Mouse (Mus musculus) midbrain, embryonic 15.5 days (tissue): Measurements from ENCODE around the gene Spata5. TPM values are rescaled to one million over a fixed set of nuclear protein-coding genes. Genes with fewer than 3 reads are reported as not detected.

Experiments
- ATAC-seq: fragments of 200-750 bp; cut with Nextera tagmentation; replicated peaks from 2 replicates; pipeline ENCODE4 v1.8.0; 2017; ENCODE audit warnings: moderate TSS enrichment
- H3K27ac ChIP-seq: fragments of 300-500 bp; sonication (generic); 2 replicates; pipeline ENCODE4 v1.5.1; 2015; ENCODE audit warnings: mild to moderate bottlenecking, inconsistent platforms
- H3K27me3 ChIP-seq: fragments of 300-500 bp; sonication (generic); replicated peaks from 2 replicates; pipeline ENCODE4 v1.6.1; 2015; ENCODE audit warnings: inconsistent platforms
- H3K36me3 ChIP-seq: fragments of 300-500 bp; sonication (generic); replicated peaks from 2 replicates; pipeline ENCODE4 v1.6.1; 2015; ENCODE audit warnings: inconsistent platforms
- H3K4me1 ChIP-seq: fragments of 300-500 bp; sonication (generic); 2 replicates; pipeline ENCODE4 v1.6.1; 2015; ENCODE audit warnings: inconsistent platforms
- H3K4me2 ChIP-seq: fragments of 300-500 bp; sonication (generic); 2 replicates; pipeline ENCODE4 v1.6.1; 2015; ENCODE audit warnings: inconsistent platforms, mild to moderate bottlenecking, moderate library complexity
- H3K4me3 ChIP-seq: fragments of 300-500 bp; sonication (generic); 2 replicates; pipeline ENCODE4 v1.5.1; 2015; ENCODE audit warnings: mild to moderate bottlenecking, inconsistent platforms
- H3K9ac ChIP-seq: fragments of 300-500 bp; sonication (generic); 2 replicates; pipeline ENCODE4 v1.6.1; 2015; ENCODE audit warnings: mild to moderate bottlenecking, inconsistent platforms
- H3K9me3 ChIP-seq: fragments of 300-500 bp; sonication (generic); 2 replicates; pipeline ENCODE4 v1.6.1; 2016; ENCODE audit warnings: inconsistent platforms
- WGBS: fragments of 180-500 bp; shearing (Covaris S2); methylation state at CpG from one replicate; pipeline ENCODE4 v1.1.7; 2015; ENCODE audit warnings: mixed read lengths; 5-methylcytosine and 5-hydroxymethylcytosine counted together
- polyA plus RNA-seq: library from polyadenylated mRNA; unstranded; fragments of >200 nt; fragmentation: Nextera tagmentation; extraction: Ambion mirVana; gene quantifications from 2 replicates; pipeline ENCODE4 v1.2.1, GENCODE M21; 2015

Gene Spata5
- polyA plus RNA-seq, result 27.4 and 36.2 TPM in 2 replicates

DNA sequence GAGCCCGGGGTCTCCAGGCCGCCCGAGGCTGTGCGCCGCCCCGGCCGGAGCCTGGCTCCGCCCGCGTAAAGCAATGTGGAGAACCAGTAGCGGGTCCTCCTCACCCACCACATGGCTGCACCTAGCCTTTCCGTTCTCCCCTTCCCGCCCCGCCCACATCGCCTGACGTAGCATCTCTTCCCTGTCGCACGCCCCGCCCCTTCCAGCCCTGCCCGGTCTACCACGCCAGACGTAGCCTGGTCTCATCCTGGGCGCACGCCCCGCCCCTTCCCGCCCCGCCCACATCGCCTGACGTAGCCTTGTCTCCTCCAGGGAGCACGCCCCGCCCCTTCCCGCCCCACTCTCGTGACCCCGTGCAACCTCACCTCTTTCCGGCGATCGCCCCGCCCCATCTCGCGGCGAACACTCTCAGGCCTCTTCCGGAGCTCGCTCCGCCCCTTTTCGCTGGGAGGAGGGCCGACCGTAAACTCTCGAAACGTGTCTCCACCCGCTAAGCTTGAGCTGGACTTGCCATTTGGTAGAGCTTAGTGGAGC lies at the start of gene Spata5:
Gene Spata5, plus strand, starts transcription at position 439 of the 534 bp plus-strand sequence.
- whole genome bisulfite sequencing, result under 1% methylated on average over 49 of the region's 50 CpGs
- Histone ChIP-seq H3K27ac (peak within 1 kb of the TSS; percentile 90), H3K27me3 (no peaks in the 10 kb centered on the region), H3K4me2 (peak within 1 kb of the TSS; percentile 93), H3K4me1 (peaks cover 21% of the 10 kb centered on the region), H3K9ac (peak within 1 kb of the TSS; percentile 72), H3K36me3 (no peaks in the 10 kb centered on the region), H3K9me3 (no peaks in the 10 kb centered on the region), H3K4me3 (peak within 1 kb of the TSS; percentile 63)
- peak; percentile 98 for ATAC-seq

DNA sequence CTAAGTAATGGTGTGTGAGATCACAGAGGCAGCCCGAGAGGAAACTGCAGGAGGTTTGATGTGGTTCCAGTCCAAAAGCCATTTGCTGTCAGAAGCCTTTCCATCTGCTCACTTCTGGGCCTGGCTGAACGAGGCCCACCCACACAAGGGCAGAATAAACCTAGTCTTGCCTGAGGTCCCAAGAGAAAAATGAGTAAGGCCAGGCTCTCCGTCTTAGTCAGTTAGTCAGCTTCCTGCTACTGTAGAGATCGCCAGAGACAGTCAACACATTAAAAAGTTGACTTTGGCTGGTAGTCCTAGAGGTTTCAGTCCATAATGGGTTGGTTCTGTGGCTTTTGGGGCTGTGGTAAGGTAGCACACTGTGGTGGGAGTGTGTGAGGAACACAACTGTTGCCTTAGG lies 49.3 kb upstream of the Spata5 start:
- H3K9me3 ChIP-seq, result no peaks in the 10 kb centered on the region
- H3K27me3 ChIP-seq, result no peaks in the 10 kb centered on the region
- H3K4me3 ChIP-seq, result no peak overlapping the region
- no peaks in the 10 kb centered on the region for H3K36me3 ChIP-seq
- 84% methylated on average over 4 of the region's 4 CpGs for WGBS
- H3K4me1 ChIP-seq, result no peaks in the 10 kb centered on the region
- ATAC-seq, result no peak
- no peak overlapping the region for H3K9ac ChIP-seq
- H3K27ac ChIP-seq, result no peak overlapping the region
- no peak overlapping the region for H3K4me2 ChIP-seq

DNA sequence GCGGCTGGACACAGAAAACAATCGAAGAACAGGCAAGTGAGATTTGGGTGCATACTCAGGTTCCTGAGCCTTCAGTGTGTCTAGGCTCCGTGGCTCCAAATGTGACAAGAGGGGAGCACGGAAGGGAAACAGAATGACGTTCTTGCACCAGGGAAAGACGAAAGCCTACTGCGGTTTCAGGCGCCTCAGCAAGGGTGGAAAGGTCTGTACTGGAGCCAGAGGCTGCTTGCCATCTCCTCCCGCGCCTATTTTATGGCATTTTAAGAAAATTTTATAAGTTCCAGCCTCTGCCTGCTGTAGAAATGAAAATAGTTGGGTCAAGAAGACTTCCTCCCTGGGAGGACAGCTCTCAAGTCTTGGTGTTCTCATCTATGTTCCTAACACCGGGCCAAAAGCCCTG lies 46.0 kb upstream of the Spata5 start:
- 89% methylated on average over 11 of the region's 11 CpGs for WGBS
- H3K9me3 ChIP-seq, result no peaks in the 10 kb centered on the region
- H3K4me3 ChIP-seq, result no peak overlapping the region
- H3K27me3 ChIP-seq, result no peaks in the 10 kb centered on the region
- H3K4me1 ChIP-seq, result no peaks in the 10 kb centered on the region
- H3K27ac ChIP-seq, result no peak overlapping the region
- no peak overlapping the region for H3K9ac ChIP-seq
- no peak overlapping the region for H3K4me2 ChIP-seq
- no peaks in the 10 kb centered on the region for H3K36me3 ChIP-seq
- no peak for ATAC-seq

DNA sequence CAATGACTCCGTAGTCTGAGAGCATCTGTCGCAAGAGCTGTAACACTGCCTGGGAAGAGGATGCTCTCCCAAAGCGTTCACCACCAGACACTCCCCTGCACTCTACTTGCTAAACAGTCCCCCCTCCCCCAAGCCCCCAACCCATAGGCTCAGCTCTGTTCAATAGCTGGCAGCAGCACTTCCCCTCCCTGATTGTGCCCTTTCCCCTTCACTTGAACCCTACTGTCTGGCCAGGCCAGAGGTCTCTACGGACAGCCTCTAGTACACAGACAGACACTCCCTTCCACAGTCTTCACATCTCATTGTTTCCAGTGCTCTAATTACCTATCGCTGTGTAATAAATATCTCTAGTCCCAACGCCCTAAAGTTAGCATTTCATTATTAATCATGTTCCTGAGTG lies 41.8 kb upstream of the Spata5 start:
- no peak overlapping the region for H3K9ac ChIP-seq
- no peak overlapping the region for H3K27ac ChIP-seq
- no peaks in the 10 kb centered on the region for H3K27me3 ChIP-seq
- no peaks in the 10 kb centered on the region for H3K9me3 ChIP-seq
- H3K4me2 ChIP-seq, result no peak overlapping the region
- WGBS, result 80% methylated on average over 6 of the region's 6 CpGs
- H3K4me1 ChIP-seq, result 0 out of 2 replicates have a peak, but pooled peaks cover 5% of the 10 kb centered on the region
- H3K4me3 ChIP-seq, result no peak overlapping the region
- no peaks in the 10 kb centered on the region for H3K36me3 ChIP-seq
- ATAC-seq, result no peak

DNA sequence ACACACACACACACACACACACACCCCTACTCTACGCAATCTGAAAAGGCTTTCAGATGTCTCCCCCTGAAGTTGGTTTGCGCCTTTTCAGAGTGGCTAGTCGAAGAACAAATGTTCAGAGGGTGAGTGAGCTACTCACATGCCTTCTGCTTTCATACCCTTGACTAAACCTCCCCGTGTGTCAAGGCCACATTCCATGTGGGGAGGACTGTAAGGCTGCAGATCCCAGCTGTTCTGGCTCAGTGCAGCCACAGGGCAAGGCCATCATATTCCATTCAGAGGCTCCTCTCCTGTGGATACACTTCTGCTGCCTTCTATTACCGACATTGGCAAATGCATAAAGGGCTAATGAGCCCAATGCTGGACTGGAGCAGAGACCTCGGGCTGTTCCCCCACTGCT lies 41.3 kb upstream of the Spata5 start:
- no peaks in the 10 kb centered on the region for H3K27me3 ChIP-seq
- H3K4me2 ChIP-seq, result no peak overlapping the region
- H3K4me1 ChIP-seq, result 0 out of 2 replicates have a peak, but pooled peaks cover 5% of the 10 kb centered on the region
- no peak for ATAC-seq
- H3K27ac ChIP-seq, result no peak overlapping the region
- H3K4me3 ChIP-seq, result no peak overlapping the region
- no peaks in the 10 kb centered on the region for H3K9me3 ChIP-seq
- H3K9ac ChIP-seq, result no peak overlapping the region
- no peaks in the 10 kb centered on the region for H3K36me3 ChIP-seq
- WGBS, result 69% methylated on average over 6 of the region's 6 CpGs

DNA sequence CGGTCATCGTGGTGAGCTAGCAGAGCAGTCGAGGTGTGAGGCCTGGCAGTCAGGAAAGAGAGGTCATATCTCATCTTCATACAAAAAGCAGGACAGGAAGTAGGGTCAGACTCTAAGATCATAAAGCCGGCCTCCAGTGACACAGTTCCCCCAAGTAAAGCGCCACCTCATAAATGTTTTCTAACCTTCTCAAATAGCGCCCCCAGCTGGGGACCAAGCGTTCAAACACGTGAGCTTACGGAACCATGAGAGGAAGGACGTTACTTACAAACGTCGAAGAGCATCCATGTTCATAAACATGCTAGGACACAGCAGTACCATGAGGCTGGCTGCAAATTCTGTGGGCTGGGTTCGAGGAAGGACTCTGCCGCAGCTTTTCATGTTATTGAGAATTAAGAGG lies 40.5 kb upstream of the Spata5 start:
- no peaks in the 10 kb centered on the region for H3K36me3 ChIP-seq
- WGBS, result 85% methylated on average over 14 of the region's 14 CpGs
- no peak for ATAC-seq
- no peaks in the 10 kb centered on the region for H3K27me3 ChIP-seq
- no peak overlapping the region for H3K27ac ChIP-seq
- H3K9ac ChIP-seq, result no peak overlapping the region
- H3K9me3 ChIP-seq, result no peaks in the 10 kb centered on the region
- no peak overlapping the region for H3K4me2 ChIP-seq
- 0 out of 2 replicates have a peak, but pooled peaks cover 5% of the 10 kb centered on the region for H3K4me1 ChIP-seq
- H3K4me3 ChIP-seq, result no peak overlapping the region

DNA sequence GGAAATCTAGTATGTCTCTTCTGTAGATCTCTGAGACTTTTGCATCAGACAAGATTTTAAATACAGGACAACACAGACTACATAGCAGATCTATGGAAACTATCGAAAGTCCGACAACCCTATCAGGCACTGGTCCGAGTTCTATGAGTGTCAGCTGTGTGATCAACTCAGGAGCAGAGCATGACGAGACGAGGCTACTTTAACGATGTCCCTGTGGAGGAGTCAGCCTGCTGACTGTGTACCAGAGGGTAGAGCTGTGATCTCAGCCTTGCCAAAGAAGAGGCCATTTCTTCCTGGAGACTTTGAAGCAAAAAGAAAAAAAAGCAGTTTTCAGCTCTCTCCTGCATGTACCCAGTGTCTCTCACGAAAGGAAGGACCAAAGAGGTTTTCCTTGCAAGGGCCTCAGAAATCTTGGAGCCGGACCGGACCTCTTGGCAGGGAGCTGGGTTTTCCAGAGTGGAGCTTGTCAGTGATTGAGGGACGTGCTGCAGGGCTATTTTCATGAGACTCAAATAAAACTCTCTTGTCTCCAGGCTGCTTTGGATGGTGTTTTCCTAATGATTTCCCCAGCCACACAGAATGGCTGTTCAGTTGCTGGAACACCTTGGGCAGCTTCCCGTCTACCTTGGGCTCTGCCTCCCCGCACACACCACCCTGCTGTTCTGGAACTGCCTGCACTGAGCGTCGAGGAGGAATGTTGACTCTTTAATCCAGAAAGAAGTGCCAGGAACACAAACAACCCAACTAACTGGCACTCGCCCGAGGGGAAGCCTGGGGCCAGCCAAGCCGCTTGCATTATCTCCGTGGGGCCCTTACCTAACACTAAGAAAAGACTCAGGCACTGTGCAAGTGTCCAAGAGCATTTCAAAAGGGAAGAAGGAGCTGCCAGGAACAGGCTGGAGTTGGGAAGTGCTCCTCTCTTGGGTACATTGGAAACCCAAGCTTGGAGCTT lies 39.5 kb upstream of the Spata5 start:
- no peak for ATAC-seq
- Histone ChIP-seq H3K36me3 (no peaks in the 10 kb centered on the region), H3K9me3 (no peaks in the 10 kb centered on the region), H3K4me3 (no peak overlapping the region), H3K4me1 (0 out of 2 replicates have a peak, but pooled peaks cover 5% of the 10 kb centered on the region), H3K9ac (no peak overlapping the region), H3K27ac (no peak overlapping the region), H3K27me3 (no peaks in the 10 kb centered on the region), H3K4me2 (no peak overlapping the region)
- 61% methylated on average over 18 of the region's 18 CpGs for WGBS

DNA sequence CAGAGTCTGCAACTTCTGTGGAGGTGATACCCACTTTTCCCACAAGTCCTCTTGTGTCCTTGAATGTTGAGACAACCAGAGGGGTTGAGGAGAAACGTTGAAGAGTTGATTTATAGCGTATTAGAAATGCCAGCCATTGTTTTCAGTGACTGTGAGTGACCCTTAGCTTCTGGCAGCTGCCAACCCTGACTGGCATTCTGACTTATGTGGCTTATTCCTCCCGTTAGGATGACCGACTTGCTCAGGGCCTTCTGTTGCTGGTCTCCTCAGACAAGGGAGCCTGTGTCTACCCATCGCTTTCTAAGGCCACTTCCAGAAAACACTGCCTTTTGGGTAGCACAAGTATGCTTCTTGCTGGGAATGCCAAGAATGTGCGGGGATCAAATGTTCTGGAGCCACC lies 38.2 kb upstream of the Spata5 start:
- no peak for ATAC-seq
- H3K27me3 ChIP-seq, result no peaks in the 10 kb centered on the region
- H3K9me3 ChIP-seq, result no peaks in the 10 kb centered on the region
- H3K4me3 ChIP-seq, result no peak overlapping the region
- no peak overlapping the region for H3K27ac ChIP-seq
- no peak overlapping the region for H3K9ac ChIP-seq
- 79% methylated on average over 6 of the region's 6 CpGs for WGBS
- H3K36me3 ChIP-seq, result no peaks in the 10 kb centered on the region
- 0 out of 2 replicates have a peak, but pooled peaks cover 5% of the 10 kb centered on the region for H3K4me1 ChIP-seq
- H3K4me2 ChIP-seq, result no peak overlapping the region

DNA sequence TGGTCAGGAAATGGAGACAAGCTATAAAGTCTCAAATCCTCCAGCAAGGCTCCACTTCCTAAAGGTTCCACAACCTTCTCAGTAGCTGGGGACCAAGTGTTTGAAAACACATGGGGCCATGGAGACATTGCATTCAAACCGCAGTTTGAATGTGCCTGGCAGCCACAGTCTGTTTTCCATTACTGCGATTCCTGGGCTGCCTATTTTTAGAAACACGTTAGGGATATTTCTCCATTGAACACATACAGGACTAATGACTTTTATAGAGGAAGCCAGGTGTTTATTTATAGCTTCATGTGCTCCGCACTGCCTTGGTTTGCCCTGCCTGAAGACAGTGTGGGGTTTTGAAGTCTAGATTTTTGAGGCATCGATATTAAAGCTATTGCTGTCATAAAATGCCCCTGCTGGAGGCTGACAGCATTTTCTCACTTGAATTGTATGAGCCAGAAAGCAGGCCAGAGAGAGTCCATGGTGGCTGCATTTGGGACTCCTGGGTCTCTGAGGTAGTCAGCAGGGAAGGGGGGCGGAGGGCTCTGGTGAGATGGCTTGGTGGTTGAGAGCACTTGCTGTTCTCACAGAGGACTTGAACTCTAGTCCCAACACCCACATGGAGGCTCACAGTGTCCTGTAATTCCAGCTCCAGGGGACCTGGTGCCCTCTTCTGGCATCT lies 36.5 kb upstream of the Spata5 start:
- Histone ChIP-seq H3K9me3 (no peaks in the 10 kb centered on the region), H3K4me3 (no peak overlapping the region), H3K4me2 (no peak overlapping the region), H3K9ac (no peak overlapping the region), H3K27me3 (no peaks in the 10 kb centered on the region), H3K4me1 (0 out of 2 replicates have a peak, but pooled peaks cover 5% of the 10 kb centered on the region), H3K27ac (no peak overlapping the region), H3K36me3 (no peaks in the 10 kb centered on the region)
- 94% methylated on average over 6 of the region's 6 CpGs for WGBS
- no peak for ATAC-seq

DNA sequence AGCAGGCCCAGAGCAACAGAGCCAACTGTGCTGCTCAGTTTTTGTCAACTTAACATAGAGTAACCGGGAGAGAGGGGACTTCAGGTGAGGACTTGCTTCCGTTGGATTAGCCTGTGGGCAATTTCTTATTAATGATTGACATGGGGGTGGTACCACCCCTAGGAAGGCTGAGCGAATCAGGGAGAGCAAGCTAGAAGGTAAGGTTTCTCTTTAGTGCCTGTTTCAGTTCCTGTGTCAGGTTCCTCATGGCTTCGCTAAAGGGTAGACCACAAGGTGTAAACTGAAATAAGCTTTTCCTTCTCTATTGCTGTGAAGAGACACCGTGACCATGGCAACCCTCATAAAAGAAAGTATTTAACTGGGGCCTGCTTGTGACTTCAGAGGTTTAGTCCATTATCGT lies 32.4 kb upstream of the Spata5 start:
- no peak for ATAC-seq
- Histone ChIP-seq H3K27me3 (no peaks in the 10 kb centered on the region), H3K9ac (no peak overlapping the region), H3K36me3 (no peaks in the 10 kb centered on the region), H3K27ac (no peak overlapping the region), H3K4me3 (no peak overlapping the region), H3K4me2 (no peak overlapping the region), H3K4me1 (no peaks in the 10 kb centered on the region), H3K9me3 (no peaks in the 10 kb centered on the region)
- 88% methylated on average over 6 of the region's 6 CpGs for WGBS

DNA sequence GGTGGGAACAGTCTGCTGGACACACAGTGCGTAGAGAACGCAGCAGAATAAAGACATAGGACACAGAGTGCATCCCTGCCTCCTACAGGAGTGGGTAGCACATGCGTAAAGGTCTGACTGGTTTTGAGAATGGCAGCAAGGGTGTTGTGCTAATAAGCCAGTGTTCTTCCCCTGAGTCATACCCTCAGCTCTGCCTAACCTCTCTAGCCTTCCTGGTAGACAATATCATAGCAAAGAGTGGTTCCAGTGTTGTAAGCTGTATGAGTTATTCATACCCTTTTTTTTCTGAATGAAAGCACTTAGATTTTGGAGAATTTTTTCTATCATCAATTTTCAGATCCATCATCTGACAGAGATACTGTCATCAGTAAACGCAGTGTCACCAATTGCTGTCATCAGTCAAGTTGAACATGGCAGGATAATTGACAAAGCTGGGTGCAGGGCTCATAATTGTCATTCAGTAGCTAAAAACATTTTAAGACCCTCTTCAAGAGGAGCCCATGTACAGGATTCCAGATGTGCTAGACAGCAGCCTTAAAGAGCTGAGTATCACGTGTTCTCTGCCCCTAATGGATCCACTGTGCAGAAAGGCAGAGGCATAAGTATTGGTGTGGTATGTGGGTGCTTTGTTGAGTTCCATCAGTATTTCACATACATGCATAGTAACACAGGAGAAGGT lies 22.6 kb upstream of the Spata5 start:
- Histone ChIP-seq H3K27ac (no peak overlapping the region), H3K4me2 (no peak overlapping the region), H3K9ac (no peak overlapping the region), H3K9me3 (no peaks in the 10 kb centered on the region), H3K27me3 (no peaks in the 10 kb centered on the region), H3K36me3 (no peaks in the 10 kb centered on the region), H3K4me3 (no peak overlapping the region), H3K4me1 (no peaks in the 10 kb centered on the region)
- WGBS, result 91% methylated on average over 5 of the region's 5 CpGs
- no peak for ATAC-seq

DNA sequence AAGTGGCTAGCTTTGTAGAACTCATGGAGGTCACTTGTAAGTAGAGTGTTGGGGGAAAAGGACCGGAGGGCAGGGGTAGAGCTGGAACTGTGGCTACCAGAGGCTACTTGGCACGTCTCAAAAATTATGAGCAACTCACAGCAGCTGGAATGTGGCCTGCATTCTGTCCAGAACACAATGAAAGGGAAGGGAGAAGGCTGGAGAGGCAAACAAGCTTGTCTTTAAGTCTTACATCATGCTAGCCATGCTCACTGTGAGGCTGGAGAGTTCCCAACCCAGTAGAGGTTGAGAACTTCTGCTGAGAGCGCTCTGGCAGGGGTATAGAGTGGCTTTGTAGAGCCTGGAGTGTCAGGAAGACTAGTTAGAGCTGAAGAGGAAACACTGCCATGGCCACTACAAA lies 22.1 kb upstream of the Spata5 start:
- ATAC-seq, result no peak
- H3K27me3 ChIP-seq, result no peaks in the 10 kb centered on the region
- H3K9ac ChIP-seq, result no peak overlapping the region
- no peak overlapping the region for H3K4me3 ChIP-seq
- H3K4me2 ChIP-seq, result no peak overlapping the region
- no peaks in the 10 kb centered on the region for H3K9me3 ChIP-seq
- WGBS, result 86% methylated on average over 3 of the region's 3 CpGs
- no peak overlapping the region for H3K27ac ChIP-seq
- no peaks in the 10 kb centered on the region for H3K4me1 ChIP-seq
- no peaks in the 10 kb centered on the region for H3K36me3 ChIP-seq
